Mouse (Mus musculus): Measurements from ENCODE around the gene Pld4. TPM values are rescaled to one million over a fixed set of nuclear protein-coding genes. Genes with fewer than 3 reads are reported as not detected.

Gene Pld4
- polyA plus RNA-seq, 1 experiment from 2014 or later: 6.0 TPM

DNA sequence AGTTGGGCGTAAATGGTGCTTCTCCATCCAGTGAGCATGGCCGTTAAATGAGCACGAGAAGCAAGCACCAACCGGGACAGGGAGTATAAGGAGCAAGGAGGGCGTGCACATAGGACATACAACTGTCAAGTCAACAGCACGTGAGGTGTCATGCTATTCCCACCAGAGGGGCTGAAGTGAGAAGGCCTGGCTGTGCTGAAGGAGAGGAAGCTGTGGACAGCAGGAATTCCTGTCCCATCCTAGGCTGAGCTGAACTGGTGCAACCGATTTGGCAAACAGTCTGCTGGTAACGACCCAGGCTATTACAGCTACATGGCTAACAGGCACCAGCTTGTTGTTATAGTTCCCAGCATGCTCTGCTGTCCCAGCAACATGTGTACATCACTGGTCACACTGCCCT lies 30.6 kb downstream of the Pld4 start:
- ATAC-seq (ENCODE audit: low FRiP score, low TSS enrichment) (no peak), DNase-seq (no peak)
- no peaks in the 10 kb centered on the region for H3K36me3 ChIP-seq (ENCODE audit: control insufficient read depth, insufficient read depth, low read length)
- no peak overlapping the region for H3K4me2 ChIP-seq (ENCODE audit: low read length)
- no peaks in the 10 kb centered on the region for H3K4me1 ChIP-seq (ENCODE audit: control insufficient read depth, insufficient read depth, low read length)
- H3K4me3 ChIP-seq (replicated peaks; ENCODE audit: low read depth, low read length): no peak overlapping the region
- H3K9me3 ChIP-seq (ENCODE audit: control insufficient read depth, low read length): no peaks in the 10 kb centered on the region
- no peak overlapping the region for H3K27ac ChIP-seq (replicated peaks; ENCODE audit: low read depth, low read length)
- WGBS: 79% methylated on average over 8 of the region's 8 CpGs
- H3K9ac ChIP-seq (replicated peaks; ENCODE audit: low read length): no peak overlapping the region
- no peaks in the 10 kb centered on the region for H3K27me3 ChIP-seq (ENCODE audit: control insufficient read depth, insufficient read depth, low read length)

DNA sequence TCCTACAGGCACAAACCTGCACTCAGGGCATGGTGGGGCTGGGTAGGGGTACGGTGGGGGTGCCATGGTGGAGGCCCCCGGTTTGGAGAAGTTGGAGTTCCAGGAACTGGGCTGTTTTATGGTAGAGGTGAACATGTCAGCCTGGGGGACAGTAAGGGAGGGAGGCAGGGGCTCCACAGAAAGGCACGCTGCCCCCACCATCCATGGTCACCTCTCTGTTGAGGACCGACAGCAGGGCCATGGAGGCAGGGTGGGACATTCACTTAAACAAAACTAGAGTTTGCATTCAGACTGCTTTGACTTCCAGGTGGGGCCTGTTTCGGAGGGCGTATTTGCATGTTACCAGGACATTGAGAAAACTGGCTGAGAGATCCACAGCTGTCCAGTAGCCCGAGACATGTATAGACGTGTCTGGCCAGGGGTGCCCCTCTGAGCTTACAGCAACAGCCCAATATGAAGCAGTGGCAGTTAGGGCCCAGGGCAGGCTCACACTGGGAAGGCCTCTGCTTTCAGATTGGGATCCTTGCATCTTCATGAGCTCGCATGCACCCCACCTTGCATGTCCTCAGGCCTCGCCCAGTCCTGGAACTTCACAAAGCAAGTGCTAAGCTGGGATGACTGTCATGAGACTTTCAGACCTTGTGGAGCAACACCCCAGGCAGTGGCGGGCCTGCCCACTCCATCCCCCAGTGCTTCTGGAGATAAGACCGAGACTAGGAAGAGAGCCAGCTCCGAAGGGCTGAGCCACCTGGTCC lies 33.3 kb downstream of the Pld4 start:
- H3K4me3 ChIP-seq (replicated peaks; ENCODE audit: low read depth, low read length): no peak overlapping the region
- no peak for ATAC-seq (ENCODE audit: low FRiP score, low TSS enrichment)
- DNase-seq: peak; percentile 18
- no peak overlapping the region for H3K27ac ChIP-seq (replicated peaks; ENCODE audit: low read depth, low read length)
- no peaks in the 10 kb centered on the region for H3K9me3 ChIP-seq (ENCODE audit: control insufficient read depth, low read length)
- no peak overlapping the region for H3K9ac ChIP-seq (replicated peaks; ENCODE audit: low read length)
- no peaks in the 10 kb centered on the region for H3K36me3 ChIP-seq (ENCODE audit: control insufficient read depth, insufficient read depth, low read length)
- WGBS: 76% methylated on average over 13 of the region's 13 CpGs
- H3K27me3 ChIP-seq (ENCODE audit: control insufficient read depth, insufficient read depth, low read length): no peaks in the 10 kb centered on the region
- no peak overlapping the region for H3K4me2 ChIP-seq (ENCODE audit: low read length)
- no peaks in the 10 kb centered on the region for H3K4me1 ChIP-seq (ENCODE audit: control insufficient read depth, insufficient read depth, low read length)

DNA sequence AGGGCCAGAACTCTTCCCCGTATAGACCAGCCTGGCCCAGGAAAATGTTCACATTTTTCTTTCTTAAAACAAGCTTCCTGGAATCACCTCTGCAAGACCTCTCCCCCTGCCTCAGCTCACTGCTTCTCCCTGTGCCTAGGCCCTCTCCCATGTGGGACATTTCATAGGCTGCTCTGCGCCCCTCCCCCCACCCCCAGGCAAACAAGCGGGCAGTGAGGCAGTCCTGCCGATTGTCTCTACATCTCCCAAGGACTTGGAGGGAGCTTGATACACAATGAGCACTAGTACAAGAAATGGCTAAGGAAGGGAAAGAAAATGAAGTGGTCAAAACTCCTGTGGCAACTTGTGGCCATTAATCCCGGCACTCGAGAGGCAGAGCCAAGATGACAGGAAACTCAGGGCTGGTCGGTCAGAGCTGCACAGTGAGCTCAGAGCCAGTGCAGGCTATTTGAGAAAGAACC lies 33.9 kb downstream of the Pld4 start:
- no peak overlapping the region for H3K4me3 ChIP-seq (replicated peaks; ENCODE audit: low read depth, low read length)
- H3K27ac ChIP-seq (replicated peaks; ENCODE audit: low read depth, low read length): no peak overlapping the region
- H3K36me3 ChIP-seq (ENCODE audit: control insufficient read depth, insufficient read depth, low read length): no peaks in the 10 kb centered on the region
- no peak for ATAC-seq (ENCODE audit: low FRiP score, low TSS enrichment)
- 29% methylated on average over 7 of the region's 7 CpGs for WGBS
- no peaks in the 10 kb centered on the region for H3K9me3 ChIP-seq (ENCODE audit: control insufficient read depth, low read length)
- H3K4me1 ChIP-seq (ENCODE audit: control insufficient read depth, insufficient read depth, low read length): no peaks in the 10 kb centered on the region
- H3K9ac ChIP-seq (replicated peaks; ENCODE audit: low read length): no peak overlapping the region
- no peak overlapping the region for H3K4me2 ChIP-seq (ENCODE audit: low read length)
- H3K27me3 ChIP-seq (ENCODE audit: control insufficient read depth, insufficient read depth, low read length): no peaks in the 10 kb centered on the region
- DNase-seq: no peak

DNA sequence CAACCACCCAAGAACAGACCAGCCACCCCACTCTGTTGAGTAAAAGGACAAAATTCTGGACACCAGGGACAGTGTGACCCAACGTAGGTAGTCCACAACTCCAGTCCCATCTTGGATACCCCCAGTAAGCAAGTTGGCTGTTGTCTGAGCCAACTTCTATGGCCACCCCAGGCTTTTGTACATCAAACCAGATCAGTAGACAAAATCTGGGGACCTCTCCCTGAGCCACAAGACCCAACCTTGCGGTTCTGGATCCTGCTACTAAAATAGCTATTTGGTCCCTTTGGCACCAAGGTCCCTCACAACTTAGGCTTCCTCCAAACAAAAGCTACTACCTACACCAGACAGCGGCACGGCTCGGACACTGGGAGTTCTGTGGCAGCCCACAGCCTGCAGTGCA lies 34.5 kb downstream of the Pld4 start:
- no peaks in the 10 kb centered on the region for H3K4me1 ChIP-seq (ENCODE audit: control insufficient read depth, insufficient read depth, low read length)
- H3K4me3 ChIP-seq (replicated peaks; ENCODE audit: low read depth, low read length): no peak overlapping the region
- H3K27me3 ChIP-seq (ENCODE audit: control insufficient read depth, insufficient read depth, low read length): no peaks in the 10 kb centered on the region; the same call in 1 of the 2 replicates
- ATAC-seq (ENCODE audit: low FRiP score, low TSS enrichment) (no peak), DNase-seq (no peak)
- H3K9ac ChIP-seq (replicated peaks; ENCODE audit: low read length): no peak overlapping the region
- H3K4me2 ChIP-seq (ENCODE audit: low read length): no peak overlapping the region
- H3K36me3 ChIP-seq (ENCODE audit: control insufficient read depth, insufficient read depth, low read length): no peaks in the 10 kb centered on the region
- no peaks in the 10 kb centered on the region for H3K9me3 ChIP-seq (ENCODE audit: control insufficient read depth, low read length)
- 84% methylated on average over 5 of the region's 5 CpGs for WGBS
- no peak overlapping the region for H3K27ac ChIP-seq (replicated peaks; ENCODE audit: low read depth, low read length)

DNA sequence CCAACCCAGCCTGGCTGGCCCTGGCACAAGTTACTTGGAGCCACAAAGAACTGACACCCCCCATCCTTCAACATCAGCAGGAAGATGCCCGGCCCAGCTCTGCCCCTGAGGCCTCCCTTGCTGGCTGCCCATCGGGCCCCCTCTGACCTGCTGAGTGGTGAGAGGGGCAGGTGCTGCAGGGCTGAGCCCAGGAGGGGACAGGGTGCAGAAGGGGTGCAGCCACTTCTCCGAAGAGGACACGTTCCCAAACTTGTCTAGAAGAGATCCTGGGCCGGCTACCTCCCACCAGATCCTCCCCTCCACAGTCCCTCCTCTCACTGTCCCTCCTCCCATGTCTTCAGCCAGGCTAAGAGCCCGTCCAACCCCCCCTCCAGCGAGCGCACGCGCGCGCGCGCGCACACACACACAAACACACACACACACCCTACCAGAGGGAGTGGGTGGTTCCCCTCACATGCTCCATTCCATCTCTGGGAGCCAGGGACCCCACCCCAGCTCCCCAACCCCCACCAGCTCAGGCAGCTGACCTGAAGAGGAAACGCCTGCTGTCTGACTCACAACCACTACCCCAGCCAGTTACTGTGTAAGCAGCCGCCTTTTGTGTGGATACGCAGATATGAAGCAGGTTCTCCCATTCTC lies 35.1 kb downstream of the Pld4 start:
- Histone ChIP-seq H3K36me3 (ENCODE audit: control insufficient read depth, insufficient read depth, low read length) (no peaks in the 10 kb centered on the region), H3K27ac (replicated peaks; ENCODE audit: low read depth, low read length) (no peak overlapping the region), H3K27me3 (ENCODE audit: control insufficient read depth, insufficient read depth, low read length) (peaks cover 2% of the 10 kb centered on the region), H3K9me3 (ENCODE audit: control insufficient read depth, low read length) (no peaks in the 10 kb centered on the region), H3K4me2 (ENCODE audit: low read length) (no peak overlapping the region), H3K9ac (replicated peaks; ENCODE audit: low read length) (no peak overlapping the region), H3K4me1 (ENCODE audit: control insufficient read depth, insufficient read depth, low read length) (no peaks in the 10 kb centered on the region), H3K4me3 (replicated peaks; ENCODE audit: low read depth, low read length) (no peak overlapping the region)
- no peak for DNase-seq
- ATAC-seq (ENCODE audit: low FRiP score, low TSS enrichment): no peak
- 66% methylated on average over 18 of the region's 18 CpGs for WGBS

DNA sequence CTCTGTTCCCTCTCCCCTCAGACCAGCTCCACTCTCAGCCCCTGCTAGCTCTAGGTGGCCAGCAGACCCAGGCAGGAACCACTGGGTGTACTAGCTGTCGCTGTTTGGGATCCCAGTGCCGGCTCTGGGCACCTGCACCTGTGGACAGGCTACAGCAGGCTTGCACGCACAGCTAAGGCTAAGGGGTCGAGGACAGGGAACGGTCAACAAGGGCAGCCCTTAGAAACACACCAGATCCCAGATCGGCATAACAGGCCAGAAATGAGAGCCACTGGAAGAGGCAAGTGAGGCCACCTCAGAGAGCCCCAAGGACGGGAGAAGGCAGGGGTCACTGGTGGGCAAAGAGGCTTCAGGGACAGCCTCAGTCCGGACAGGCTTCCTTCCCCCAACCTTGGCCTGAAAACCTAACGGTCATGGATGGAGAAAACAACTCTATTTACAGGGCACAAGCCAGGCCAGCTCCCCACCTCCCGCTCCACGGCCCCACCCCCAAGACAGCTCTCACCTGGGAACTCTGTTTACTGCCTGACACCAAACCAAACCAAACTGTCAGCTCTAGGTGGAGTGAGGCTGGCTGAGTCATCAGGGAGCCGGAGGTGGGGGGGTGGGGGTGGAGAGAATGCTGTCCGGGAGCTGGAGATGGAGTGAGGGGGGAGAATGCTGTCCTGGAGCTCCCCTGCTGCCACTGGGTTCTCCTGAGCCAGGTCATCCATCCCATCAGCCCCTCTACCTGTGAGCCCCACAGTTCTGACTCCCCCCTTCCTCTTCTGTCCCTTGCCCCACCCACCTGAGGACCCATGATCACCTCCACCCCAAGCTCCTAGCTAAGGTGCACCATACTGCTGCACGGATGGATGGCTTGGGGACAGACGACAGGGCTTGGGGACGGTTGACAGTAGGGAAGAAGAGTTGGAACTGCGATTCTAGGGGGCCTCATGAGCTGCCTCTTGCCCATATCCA lies 36.4 kb downstream of the Pld4 start:
- Histone ChIP-seq H3K27me3 (ENCODE audit: control insufficient read depth, insufficient read depth, low read length) (peaks cover 14% of the 10 kb centered on the region), H3K27ac (replicated peaks; ENCODE audit: low read depth, low read length) (no peak overlapping the region), H3K9ac (replicated peaks; ENCODE audit: low read length) (no peak overlapping the region; the same call in 1 of the 2 replicates), H3K4me1 (ENCODE audit: control insufficient read depth, insufficient read depth, low read length) (peaks cover 2% of the 10 kb centered on the region; the same call in 1 of the 2 replicates), H3K36me3 (ENCODE audit: control insufficient read depth, insufficient read depth, low read length) (no peaks in the 10 kb centered on the region), H3K4me3 (replicated peaks; ENCODE audit: low read depth, low read length) (no peak overlapping the region), H3K9me3 (ENCODE audit: control insufficient read depth, low read length) (no peaks in the 10 kb centered on the region), H3K4me2 (ENCODE audit: low read length) (no peak overlapping the region)
- ATAC-seq (ENCODE audit: low FRiP score, low TSS enrichment) (no peak), DNase-seq (no peak)
- 55% methylated on average over 17 of the region's 17 CpGs for WGBS

DNA sequence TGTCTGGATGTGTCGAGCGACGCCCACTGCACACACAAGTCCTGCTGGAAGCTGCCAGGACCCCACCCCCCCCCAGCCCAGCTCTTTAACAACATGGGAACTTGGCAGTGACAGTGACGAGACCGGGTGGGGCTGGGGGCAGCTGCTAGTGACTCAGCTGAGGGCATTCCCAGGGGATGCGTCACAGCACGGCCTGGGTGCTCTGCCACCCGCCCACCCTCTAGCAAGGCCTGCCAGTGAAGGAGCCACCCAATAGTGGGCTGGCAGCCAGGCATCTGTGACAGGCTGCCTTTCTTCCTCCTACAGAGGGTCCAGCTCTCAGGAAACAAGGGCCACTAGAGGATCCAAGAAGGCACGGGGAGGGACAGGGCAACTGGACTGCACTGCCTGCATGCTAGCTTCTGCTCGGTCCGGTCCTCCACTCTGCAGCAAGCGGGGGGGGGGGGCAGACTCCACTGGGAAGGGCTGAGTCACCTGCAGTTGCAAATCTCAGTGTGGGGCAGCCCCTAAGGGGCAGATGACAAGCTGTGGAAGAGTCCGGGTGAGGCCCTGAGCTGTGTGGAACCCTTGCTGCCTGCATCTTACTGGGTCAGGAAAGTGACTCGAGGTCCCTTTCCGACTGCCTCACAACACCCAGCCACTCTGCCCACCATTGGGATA lies 37.3 kb downstream of the Pld4 start:
- WGBS: 63% methylated on average over 15 of the region's 15 CpGs
- Histone ChIP-seq H3K4me1 (ENCODE audit: control insufficient read depth, insufficient read depth, low read length) (peaks cover 6% of the 10 kb centered on the region; the same call in 1 of the 2 replicates), H3K4me3 (replicated peaks; ENCODE audit: low read depth, low read length) (no peak overlapping the region), H3K36me3 (ENCODE audit: control insufficient read depth, insufficient read depth, low read length) (no peaks in the 10 kb centered on the region), H3K4me2 (ENCODE audit: low read length) (no peak overlapping the region), H3K9ac (replicated peaks; ENCODE audit: low read length) (no peak overlapping the region), H3K27ac (replicated peaks; ENCODE audit: low read depth, low read length) (no peak overlapping the region), H3K27me3 (ENCODE audit: control insufficient read depth, insufficient read depth, low read length) (peaks cover 14% of the 10 kb centered on the region), H3K9me3 (ENCODE audit: control insufficient read depth, low read length) (no peaks in the 10 kb centered on the region)
- ATAC-seq (ENCODE audit: low FRiP score, low TSS enrichment) (no peak), DNase-seq (no peak)

DNA sequence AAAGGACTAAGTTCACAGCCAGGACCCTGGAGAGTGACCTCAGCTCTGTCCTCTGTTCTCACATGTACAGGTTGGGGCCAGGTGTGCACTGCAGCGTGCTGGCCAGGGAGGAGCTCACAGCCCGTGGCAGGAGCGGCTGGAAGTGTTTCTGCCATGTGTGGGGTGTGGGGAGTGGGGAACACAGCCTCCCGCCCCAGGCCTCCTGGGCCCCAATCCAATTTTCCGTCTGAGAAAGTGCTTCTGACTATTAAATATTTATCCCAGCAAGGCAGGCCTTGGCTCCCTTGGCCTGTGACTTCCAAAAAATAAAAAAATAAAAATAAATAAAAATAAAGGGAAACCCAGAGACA lies 37.9 kb downstream of the Pld4 start:
- WGBS: 38% methylated on average over 5 of the region's 5 CpGs
- Histone ChIP-seq H3K9me3 (ENCODE audit: control insufficient read depth, low read length) (no peaks in the 10 kb centered on the region), H3K4me2 (ENCODE audit: low read length) (no peak overlapping the region), H3K9ac (replicated peaks; ENCODE audit: low read length) (no peak overlapping the region), H3K4me3 (replicated peaks; ENCODE audit: low read depth, low read length) (no peak overlapping the region), H3K4me1 (ENCODE audit: control insufficient read depth, insufficient read depth, low read length) (peaks cover 6% of the 10 kb centered on the region; the same call in 1 of the 2 replicates), H3K27ac (replicated peaks; ENCODE audit: low read depth, low read length) (no peak overlapping the region), H3K36me3 (ENCODE audit: control insufficient read depth, insufficient read depth, low read length) (no peaks in the 10 kb centered on the region), H3K27me3 (ENCODE audit: control insufficient read depth, insufficient read depth, low read length) (peaks cover 14% of the 10 kb centered on the region)
- no peak for DNase-seq
- ATAC-seq (ENCODE audit: low FRiP score, low TSS enrichment): no peak

All from midbrain, embryonic 14.5 days (tissue).